Mouse (Mus musculus): ENCODE measurements around the gene Mpp6. TPM values are rescaled to one million over a fixed set of nuclear protein-coding genes. Genes with fewer than 3 reads are reported as not detected.

The Mpp6 gene
- total and polyA plus RNA-seq, 3 experiments = 13.2 to 67.6 (median 61.7) TPM

DNA sequence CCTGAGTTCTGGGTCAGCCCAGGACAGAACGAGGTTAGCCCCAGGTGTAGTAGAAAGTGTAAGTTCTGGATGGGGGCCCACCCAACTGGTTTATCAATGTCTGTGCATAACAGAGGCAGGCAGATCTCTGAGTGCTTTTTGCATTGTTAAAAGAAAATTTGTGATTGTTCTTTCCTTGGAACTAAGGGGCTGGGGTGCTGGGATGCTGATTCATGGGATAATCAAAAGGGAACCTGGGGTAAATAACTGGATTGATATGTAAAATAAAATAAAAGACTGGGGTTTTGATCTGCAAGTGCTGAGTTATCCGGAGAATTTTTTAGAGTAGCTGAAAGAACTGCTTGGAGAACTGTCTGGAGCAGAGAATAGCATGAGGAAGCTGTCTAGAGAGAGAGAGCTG, 14.2 kb downstream of the Mpp6 start:
- intact Hi-C loops (cut with DNase I) = no loop called here
- no peak overlapping the region for H3K4me3 ChIP-seq
- no peaks in the 10 kb centered on the region for H3K36me3 ChIP-seq (ENCODE audit: control insufficient read depth, insufficient read depth, low read length)
- DNase-seq = no peak
- 77% methylated on average over 2 of the region's 2 CpGs for WGBS
- H3K27ac ChIP-seq = no peak overlapping the region
- H3K9ac ChIP-seq (ENCODE audit: low read depth, low read length) = no peak overlapping the region
- peaks cover 2% of the 10 kb centered on the region; the same call in 1 of the 2 replicates for H3K79me2 ChIP-seq (replicated peaks; ENCODE audit: control insufficient read depth, insufficient read depth, low read length)
- TF ChIP-seq CTCF (IDR thresholded peaks at IDR 0.05) = no peak
- no peak for TF ChIP-seq POLR2A (IDR thresholded peaks at IDR 0.05; ENCODE audit: insufficient read depth, low read depth, low read length)
- TF ChIP-seq EP300 (IDR thresholded peaks at IDR 0.05; ENCODE audit: insufficient read depth, low read depth, low read length) = no peak
- no peaks in the 10 kb centered on the region for H3K4me1 ChIP-seq (ENCODE audit: control insufficient read depth, insufficient read depth, low read length)
- H3K27me3 ChIP-seq (ENCODE audit: control insufficient read depth, insufficient read depth, low read length) = no peaks in the 10 kb centered on the region

DNA sequence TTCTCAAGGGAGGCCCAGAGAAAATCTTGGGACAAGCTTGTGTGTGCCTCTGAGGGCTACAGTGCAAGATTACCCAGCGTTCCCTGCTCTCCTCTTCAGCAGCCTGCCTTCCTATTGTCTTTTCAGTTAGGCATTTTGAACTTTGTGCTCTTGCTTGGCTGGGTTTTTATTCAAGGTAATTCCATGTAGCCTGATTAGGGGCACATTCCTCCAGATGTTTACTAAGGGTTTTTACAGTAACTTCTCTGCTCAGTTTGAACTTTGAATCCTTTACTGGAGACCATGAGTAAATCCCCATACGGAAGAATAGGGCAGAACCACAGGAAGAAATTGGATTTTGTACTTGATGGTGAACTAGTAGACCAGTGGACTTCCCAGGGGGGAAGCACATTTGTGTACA, 16.3 kb downstream of the Mpp6 start:
- H3K27ac ChIP-seq = no peak overlapping the region
- intact Hi-C loops (cut with DNase I) = no loop called here
- no peak overlapping the region for H3K9ac ChIP-seq (ENCODE audit: low read depth, low read length)
- no peaks in the 10 kb centered on the region for H3K4me1 ChIP-seq (ENCODE audit: control insufficient read depth, insufficient read depth, low read length)
- H3K4me3 ChIP-seq = no peak overlapping the region
- H3K27me3 ChIP-seq (ENCODE audit: control insufficient read depth, insufficient read depth, low read length) = no peaks in the 10 kb centered on the region
- H3K36me3 ChIP-seq (ENCODE audit: control insufficient read depth, insufficient read depth, low read length) = no peaks in the 10 kb centered on the region
- WGBS = 91% methylated on average over 2 of the region's 2 CpGs
- TF ChIP-seq POLR2A (IDR thresholded peaks at IDR 0.05; ENCODE audit: insufficient read depth, low read depth, low read length) = no peak
- TF ChIP-seq CTCF (IDR thresholded peaks at IDR 0.05) = no peak
- TF ChIP-seq EP300 (IDR thresholded peaks at IDR 0.05; ENCODE audit: insufficient read depth, low read depth, low read length) = no peak
- no peak for DNase-seq
- peaks cover 2% of the 10 kb centered on the region; the same call in 1 of the 2 replicates for H3K79me2 ChIP-seq (replicated peaks; ENCODE audit: control insufficient read depth, insufficient read depth, low read length)

GRCm38 (mm10) chr6:50127536-50127935, 17.5 kb downstream of the Mpp6 start:
- Histone ChIP-seq H3K36me3 (ENCODE audit: control insufficient read depth, insufficient read depth, low read length) (no peaks in the 10 kb centered on the region), H3K79me2 (replicated peaks; ENCODE audit: control insufficient read depth, insufficient read depth, low read length) (no peaks in the 10 kb centered on the region; the same call in 1 of the 2 replicates), H3K4me3 (no peak overlapping the region), H3K4me1 (ENCODE audit: control insufficient read depth, insufficient read depth, low read length) (no peaks in the 10 kb centered on the region), H3K27ac (no peak overlapping the region), H3K27me3 (ENCODE audit: control insufficient read depth, insufficient read depth, low read length) (no peaks in the 10 kb centered on the region), H3K9ac (ENCODE audit: low read depth, low read length) (no peak overlapping the region)
- TF ChIP-seq CTCF (IDR thresholded peaks at IDR 0.05) (no peak), POLR2A (IDR thresholded peaks at IDR 0.05; ENCODE audit: insufficient read depth, low read depth, low read length) (no peak), EP300 (IDR thresholded peaks at IDR 0.05; ENCODE audit: insufficient read depth, low read depth, low read length) (no peak)
- intact Hi-C loops (cut with DNase I) = no loop called here
- WGBS = over 99% methylated on average over 6 of the region's 6 CpGs
- no peak for DNase-seq

DNA sequence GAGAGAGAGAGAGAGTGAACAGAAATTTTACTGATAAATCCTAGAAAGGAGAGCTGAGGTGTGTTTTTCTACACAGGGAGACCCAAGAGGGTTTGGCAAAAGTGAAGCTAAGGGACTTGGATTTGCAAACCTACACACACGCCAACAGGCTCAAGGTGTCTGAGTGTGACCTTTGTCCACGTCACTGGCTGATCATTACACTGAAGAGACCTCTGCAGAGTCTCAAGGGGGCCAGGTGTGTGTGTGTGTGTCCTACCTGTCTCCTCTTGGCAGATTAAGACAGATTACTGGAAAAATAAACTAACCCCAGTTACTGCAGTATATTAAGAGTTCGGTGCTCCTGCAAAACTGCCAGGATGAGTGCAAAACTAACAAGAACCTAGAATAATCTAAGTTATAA, 27.6 kb downstream of the Mpp6 start:
- whole genome bisulfite sequencing = 90% methylated on average over 3 of the region's 3 CpGs

DNA sequence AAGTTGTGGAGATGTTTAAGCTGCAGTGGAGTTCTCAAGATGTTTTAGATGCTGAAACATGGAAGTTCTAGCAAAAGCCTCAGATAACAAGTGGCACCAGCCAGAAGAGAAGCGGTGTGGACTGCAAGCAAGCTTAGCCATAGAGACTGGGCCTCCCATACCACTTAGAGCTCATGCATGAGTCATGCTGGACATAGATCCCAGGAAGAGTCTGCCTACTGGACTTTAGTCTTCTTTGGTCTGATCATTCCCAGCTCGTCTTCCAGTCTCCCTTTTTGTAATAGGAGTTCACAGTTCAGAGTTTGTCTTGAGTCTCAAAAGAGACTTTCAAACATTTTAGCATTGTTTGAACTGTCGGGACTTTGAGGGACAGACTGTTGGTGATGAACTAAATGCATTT, 29.5 kb downstream of the Mpp6 start:
- no peaks in the 10 kb centered on the region for H3K36me3 ChIP-seq (ENCODE audit: control insufficient read depth, insufficient read depth, low read length)
- no peak overlapping the region for H3K4me3 ChIP-seq
- no peak overlapping the region for H3K9ac ChIP-seq (ENCODE audit: low read depth, low read length)
- 78% methylated on average over 3 of the region's 3 CpGs for WGBS
- H3K27ac ChIP-seq = no peak overlapping the region
- no peaks in the 10 kb centered on the region for H3K27me3 ChIP-seq (ENCODE audit: control insufficient read depth, insufficient read depth, low read length)
- DNase-seq = no peak
- H3K4me1 ChIP-seq (ENCODE audit: control insufficient read depth, insufficient read depth, low read length) = no peaks in the 10 kb centered on the region
- intact Hi-C loops (cut with DNase I) = no loop called here
- TF ChIP-seq POLR2A (IDR thresholded peaks at IDR 0.05; ENCODE audit: insufficient read depth, low read depth, low read length) = no peak
- no peak for TF ChIP-seq CTCF (IDR thresholded peaks at IDR 0.05)
- no peak for TF ChIP-seq EP300 (IDR thresholded peaks at IDR 0.05; ENCODE audit: insufficient read depth, low read depth, low read length)
- no peaks in the 10 kb centered on the region for H3K79me2 ChIP-seq (replicated peaks; ENCODE audit: control insufficient read depth, insufficient read depth, low read length)

More for the DNA sequence above, 27.6 kb downstream of the Mpp6 start:
- H3K9ac ChIP-seq (ENCODE audit: low read depth, low read length) = no peak overlapping the region
- no peaks in the 10 kb centered on the region for H3K27me3 ChIP-seq (ENCODE audit: control insufficient read depth, insufficient read depth, low read length)
- TF ChIP-seq POLR2A (IDR thresholded peaks at IDR 0.05; ENCODE audit: insufficient read depth, low read depth, low read length) = no peak
- TF ChIP-seq EP300 (IDR thresholded peaks at IDR 0.05; ENCODE audit: insufficient read depth, low read depth, low read length) = no peak
- TF ChIP-seq CTCF (IDR thresholded peaks at IDR 0.05) = no peak
- intact Hi-C loops (cut with DNase I) = no loop called here
- no peak for DNase-seq
- H3K4me3 ChIP-seq = no peak overlapping the region
- no peaks in the 10 kb centered on the region for H3K79me2 ChIP-seq (replicated peaks; ENCODE audit: control insufficient read depth, insufficient read depth, low read length)
- no peaks in the 10 kb centered on the region for H3K4me1 ChIP-seq (ENCODE audit: control insufficient read depth, insufficient read depth, low read length)
- H3K36me3 ChIP-seq (ENCODE audit: control insufficient read depth, insufficient read depth, low read length) = no peaks in the 10 kb centered on the region
- H3K27ac ChIP-seq = no peak overlapping the region

DNA sequence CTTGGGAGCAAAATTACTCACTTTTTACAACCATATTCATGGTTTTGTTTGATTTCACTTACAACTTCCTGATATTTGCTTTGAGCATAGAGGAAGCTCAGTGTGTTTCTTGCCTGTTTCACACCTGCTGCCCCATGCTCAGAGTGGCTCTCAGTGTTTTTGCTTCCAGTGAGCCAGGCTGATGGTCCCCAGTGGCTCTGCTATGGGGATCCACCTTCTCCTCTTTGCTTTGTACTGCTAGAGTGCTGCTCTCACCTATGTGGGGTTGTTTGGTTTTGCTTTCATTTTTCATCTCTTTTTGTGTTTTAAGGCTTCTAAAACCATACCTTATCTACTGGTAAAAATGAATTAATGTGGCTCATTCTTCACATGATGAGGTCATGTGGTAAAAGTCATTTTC, 36.1 kb downstream of the Mpp6 start:
- intact Hi-C loops (cut with DNase I) = no loop called here
- Histone ChIP-seq H3K27ac (no peak overlapping the region), H3K27me3 (ENCODE audit: control insufficient read depth, insufficient read depth, low read length) (no peaks in the 10 kb centered on the region), H3K9ac (ENCODE audit: low read depth, low read length) (no peak overlapping the region), H3K36me3 (ENCODE audit: control insufficient read depth, insufficient read depth, low read length) (no peaks in the 10 kb centered on the region), H3K4me3 (no peak overlapping the region), H3K79me2 (replicated peaks; ENCODE audit: control insufficient read depth, insufficient read depth, low read length) (no peaks in the 10 kb centered on the region), H3K4me1 (ENCODE audit: control insufficient read depth, insufficient read depth, low read length) (no peaks in the 10 kb centered on the region)
- TF ChIP-seq EP300 (IDR thresholded peaks at IDR 0.05; ENCODE audit: insufficient read depth, low read depth, low read length) = no peak
- no peak for TF ChIP-seq POLR2A (IDR thresholded peaks at IDR 0.05; ENCODE audit: insufficient read depth, low read depth, low read length)
- no peak for TF ChIP-seq CTCF (IDR thresholded peaks at IDR 0.05)
- DNase-seq = no peak
